In the genomic region with DNA sequence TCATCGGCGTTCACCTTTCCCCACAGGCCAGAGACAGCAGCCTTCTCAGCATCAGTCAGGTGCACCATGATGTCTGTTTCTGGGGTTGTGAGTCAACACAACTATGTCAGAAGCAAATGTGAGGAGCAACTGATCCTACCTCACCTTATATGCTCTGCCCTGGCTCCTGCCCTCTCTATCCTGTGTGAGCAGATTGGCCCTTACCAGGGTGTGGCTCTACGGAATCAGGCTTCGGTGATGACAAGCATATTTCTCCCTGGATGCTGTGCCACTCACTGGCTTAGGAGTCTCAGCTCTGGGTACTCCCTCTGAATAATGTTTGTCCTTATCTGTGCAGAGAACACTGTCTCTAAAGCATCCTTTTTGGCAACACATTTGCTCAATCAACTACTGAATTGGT, we compare ENCODE assay signal across 7 mouse cellular contexts. TPM values are rescaled to one million over a fixed set of nuclear protein-coding genes. Genes with fewer than 3 reads are reported as not detected.
DNase-seq lines count a peak whose midpoint lies in the region; ATAC-seq and TF ChIP-seq lines count a peak whose summit lies in the region.

A gene (minus strand): TSS at position 289 of the 400 bp plus-strand sequence.

- no peak for ATAC-seq in hindbrain, postnatal 0 days
- peak; percentile 86 for ATAC-seq in liver, embryonic 16.5 days (ENCODE audit: low read depth)
- peak; percentile 45; the same call in 1 of the 2 replicates for ATAC-seq in stomach, postnatal 0 days (ENCODE audit: low FRiP score, low TSS enrichment)

- no peak within 1 kb of the TSS for H3K4me3 ChIP-seq in gastrocnemius, adult 2 months
- H3K4me3 ChIP-seq in hindbrain, postnatal 0 days (ENCODE audit: low read length), result no peak within 1 kb of the TSS
- peak within 1 kb of the TSS; percentile 54 for H3K4me3 ChIP-seq in liver, embryonic 16.5 days (ENCODE audit: low read depth, low read length)
- no peak within 1 kb of the TSS for H3K4me3 ChIP-seq in stomach, postnatal 0 days (ENCODE audit: low read depth, low read length)

- H3K27ac ChIP-seq in gastrocnemius, adult 2 months, result no peak within 1 kb of the TSS
- H3K27ac ChIP-seq in hindbrain, postnatal 0 days, result no peak within 1 kb of the TSS
- H3K27ac ChIP-seq in liver, embryonic 16.5 days (ENCODE audit: low read length), result peak within 1 kb of the TSS; percentile 99
- no peak within 1 kb of the TSS for H3K27ac ChIP-seq in stomach, postnatal 0 days (replicated peaks)

- H3K4me2 ChIP-seq in hindbrain, postnatal 0 days (ENCODE audit: low read depth, low read length), result no peak within 1 kb of the TSS
- H3K4me2 ChIP-seq in liver, embryonic 16.5 days (ENCODE audit: low read depth, low read length), result peak within 1 kb of the TSS; percentile 65
- H3K4me2 ChIP-seq in stomach, postnatal 0 days (replicated peaks; ENCODE audit: low read depth), result no peak within 1 kb of the TSS

- TF ChIP-seq EP300 in stomach, postnatal 0 days (optimal IDR thresholded peaks at IDR 0.05), result no peak

- no peak for TF ChIP-seq CTCF in gastrocnemius, adult 2 months (IDR thresholded peaks at IDR 0.05)
- TF ChIP-seq CTCF in hindbrain, postnatal 0 days (IDR thresholded peaks at IDR 0.05; ENCODE audit: low read depth), result no peak
- TF ChIP-seq CTCF in stomach, postnatal 0 days (IDR thresholded peaks at IDR 0.05; ENCODE audit: low read depth), result no peak

- H3K9me3 ChIP-seq in hindbrain, postnatal 0 days (ENCODE audit: low read length), result no peaks in the 10 kb centered on the region
- H3K9me3 ChIP-seq in liver, embryonic 16.5 days (replicated peaks; ENCODE audit: control insufficient read depth, low read length), result no peaks in the 10 kb centered on the region
- H3K9me3 ChIP-seq in stomach, postnatal 0 days (ENCODE audit: control insufficient read depth, low read length), result no peaks in the 10 kb centered on the region

- no peak within 1 kb of the TSS for H3K9ac ChIP-seq in hindbrain, postnatal 0 days (replicated peaks; ENCODE audit: low read length)
- H3K9ac ChIP-seq in liver, embryonic 16.5 days (ENCODE audit: low read depth, low read length), result peak within 1 kb of the TSS; percentile 65
- H3K9ac ChIP-seq in stomach, postnatal 0 days (ENCODE audit: low read length), result no peak within 1 kb of the TSS

- no peaks in the 10 kb centered on the region for H3K27me3 ChIP-seq in hindbrain, postnatal 0 days (ENCODE audit: insufficient read depth, low read length)
- no peaks in the 10 kb centered on the region for H3K27me3 ChIP-seq in liver, embryonic 16.5 days (ENCODE audit: control insufficient read depth, insufficient read depth, low read depth, low read length)
- no peaks in the 10 kb centered on the region for H3K27me3 ChIP-seq in stomach, postnatal 0 days (ENCODE audit: control insufficient read depth, insufficient read depth, low read length)

- peak; percentile 88 for DNase-seq in MEL-GATA-1-ER (ENCODE audit: extremely low read depth, low read depth)
- no peak for DNase-seq in adrenal gland, postnatal 14 days
- DNase-seq in gastrocnemius, adult 2 months, result no peak
- no peak for DNase-seq in hindbrain, postnatal 0 days (ENCODE audit: low spot score)
- no peak for DNase-seq in stomach, postnatal 0 days (ENCODE audit: low spot score)
- DNase-seq in natural killer cell, adult 2 months (ENCODE audit: low spot score in 2 of 2), result no peak

- intact Hi-C loops in gastrocnemius, adult 2 months (cut with DNase I), result no loop called here

- H3K36me3 ChIP-seq in hindbrain, postnatal 0 days (ENCODE audit: insufficient read depth, low read length), result no peaks in the 10 kb centered on the region
- no peaks in the 10 kb centered on the region for H3K36me3 ChIP-seq in liver, embryonic 16.5 days (ENCODE audit: control insufficient read depth, insufficient read depth)
- H3K36me3 ChIP-seq in stomach, postnatal 0 days (ENCODE audit: control insufficient read depth, insufficient read depth, low read length), result no peaks in the 10 kb centered on the region

- 82% methylated on average over 4 of the region's 4 CpGs for WGBS in hindbrain, postnatal 0 days
- WGBS in liver, embryonic 16.5 days (ENCODE audit: insufficient replicate concordance), result 38% methylated on average over 4 of the region's 4 CpGs
- WGBS in stomach, postnatal 0 days, result 86% methylated on average over 4 of the region's 4 CpGs

- H3K4me1 ChIP-seq in hindbrain, postnatal 0 days (ENCODE audit: insufficient read depth, low read length), result no peaks in the 10 kb centered on the region
- H3K4me1 ChIP-seq in liver, embryonic 16.5 days (ENCODE audit: control insufficient read depth, low read depth, low read length), result peaks cover 19% of the 10 kb centered on the region
- H3K4me1 ChIP-seq in stomach, postnatal 0 days (replicated peaks; ENCODE audit: control insufficient read depth, insufficient read depth), result no peaks in the 10 kb centered on the region

RNA-seq across cellular contexts. Expression of the gene that starts here (rescaled TPM):
- 8,688 and 11,965 TPM in 2 replicates for total RNA-seq in adrenal gland, postnatal 14 days (2021)
- total RNA-seq in gastrocnemius, adult 2 months (2021), result 100 to 1,000 TPM; 210 to 301 TPM
- total RNA-seq in hindbrain, postnatal 0 days (2014; rRNA removed), result 1,334 and 1,616 TPM in 2 replicates
- 849 and 1,064 TPM in 2 replicates for polyA plus RNA-seq in hindbrain, postnatal 0 days (2015; fragmentation: Nextera tagmentation; extraction: Ambion mirVana)
- 113,562 and 115,549 TPM in 2 replicates for polyA plus RNA-seq in liver, embryonic 16.5 days (2015; fragmentation: Nextera tagmentation; extraction: Ambion mirVana)
- 597 and 747 TPM in 2 replicates for polyA plus RNA-seq in stomach, postnatal 0 days (2015; fragmentation: Nextera tagmentation; extraction: Ambion mirVana)

Comparison
In these comparisons a context has a peak if more than half of its experiments do, and no peak if none do; other contexts are left out.
1. RNA of the gene that starts here (polyA plus RNA-seq): 113,562 to 115,549 TPM in liver, embryonic 16.5 days; 849 to 1,064 TPM in hindbrain, postnatal 0 days and 597 to 747 TPM in stomach, postnatal 0 days; every median in the first group is over 100 times any median in the second.